Mouse (Mus musculus) olfactory bulb, adult 2 months (tissue): ENCODE results near the gene Paxip1.

Experiments used
- CTCF ChIP-seq: fragments of 200-500 bp; IDR thresholded peaks from 2 replicates; pipeline ENCODE4 v1.5.1; 2012; ENCODE audit warnings: low read depth, mild to moderate bottlenecking, low read length, moderate library complexity; ENCODE audit not compliant: insufficient read depth
- POLR2A ChIP-seq: fragments of 200-500 bp; IDR thresholded peaks from 2 replicates; pipeline ENCODE4 v1.6.1; 2012; ENCODE audit warnings: mild to moderate bottlenecking, low read depth, low read length, moderate library complexity; ENCODE audit not compliant: insufficient read depth

GRCm38 (mm10) chr5:27821161-27821560 is 29.7 kb upstream of the Paxip1 start:
- TF ChIP-seq CTCF (no peak), POLR2A (no peak)
